Mouse (Mus musculus) frontal cortex, postnatal 25 days (tissue): ENCODE results near the gene Vmn2r-ps130.
"Not testable (repeated sequence)": the region's sequence is repeated elsewhere in the genome, so short reads cannot be mapped to it uniquely, and the experiment has no call there.

Source experiments
- DNase-seq, 2 experiments: peaks; one replicate each; pipeline ENCODE4 v3.0.0; 2022; ENCODE audit warnings: low spot score in 2 of 2

The Vmn2r-ps130 gene

GRCm38 (mm10) chr17:23060866-23061265, at the start of gene Vmn2r-ps130:
Vmn2r-ps130 (plus strand) TSS chr17:23061166.
- DNase-seq, result not testable (repeated sequence)
